Mouse (Mus musculus): ENCODE data around the gene Plcl1.

DNA sequence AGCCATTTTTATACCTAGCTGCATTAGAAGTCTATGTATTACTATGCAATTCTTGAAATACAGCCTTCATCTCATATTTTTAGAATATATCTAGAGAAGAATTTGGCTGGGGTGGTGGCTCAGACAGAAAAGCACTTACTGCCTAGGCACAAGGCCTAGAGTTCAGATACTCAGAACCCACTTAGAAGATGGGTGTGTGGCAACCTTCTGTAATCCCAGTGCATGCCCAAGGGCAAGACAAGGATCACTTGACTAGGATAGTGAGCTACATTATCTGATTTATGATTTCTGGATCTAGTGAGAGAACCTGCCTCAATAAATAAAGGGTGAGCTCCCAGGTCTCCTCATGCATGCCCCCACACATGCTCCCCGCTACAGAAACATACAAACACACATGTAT, 294.3 kb downstream of the Plcl1 start:
- TF ChIP-seq CTCF (IDR thresholded peaks at IDR 0.05; ENCODE audit: extremely low read depth, insufficient read length, insufficient replicate concordance, low read depth, low read length) (no peak), POLR2A (IDR thresholded peaks at IDR 0.05; ENCODE audit: low read depth, low read length) (no peak)

Measured in small intestine, adult 2 months (tissue).